Mouse (Mus musculus) T-helper 1 cell (primary cell): ENCODE measurements around the gene Armc12.

ENCODE experiments used
- in situ Hi-C: fragments of 300-600 bp; cut with MboI, MseI; formaldehyde crosslinking; loops from one replicate; pipeline ENCODE4 v1.15.1; 2025; ENCODE audit warnings: high pct_unique_total_duplicates

The Armc12 gene

GRCm38 (mm10) chr17:28530506-28530905 lies at the start of gene Armc12:
Armc12 (plus strand) TSS chr17:28530806.
- in situ Hi-C loops = no loop called here

- in situ Hi-C loops = no loop called here
These were observed 45.7 kb upstream of the Armc12 start for GRCm38 (mm10) chr17:28484704-28485445.

- in situ Hi-C loops = no loop called here
These were observed 45.1 kb upstream of the Armc12 start for GRCm38 (mm10) chr17:28485446-28485948.

GRCm38 (mm10) chr17:28485977-28486400 lies 44.6 kb upstream of the Armc12 start:
- in situ Hi-C loops = no loop called here

GRCm38 (mm10) chr17:28486720-28487119 lies 43.9 kb upstream of the Armc12 start:
- in situ Hi-C loops = no loop called here

- in situ Hi-C loops = no loop called here
These were observed 42.9 kb upstream of the Armc12 start for GRCm38 (mm10) chr17:28487584-28488257.

GRCm38 (mm10) chr17:28488258-28489013 lies 42.2 kb upstream of the Armc12 start:
- in situ Hi-C loops = no loop called here

- in situ Hi-C loops = no loop called here
These were observed 39.4 kb upstream of the Armc12 start for GRCm38 (mm10) chr17:28491035-28491770.

- in situ Hi-C loops = no loop called here
These were observed 34.8 kb upstream of the Armc12 start for GRCm38 (mm10) chr17:28495832-28496231.

- in situ Hi-C loops = no loop called here
These were observed 31.4 kb upstream of the Armc12 start for GRCm38 (mm10) chr17:28499190-28499589.

GRCm38 (mm10) chr17:28500465-28500864 lies 30.1 kb upstream of the Armc12 start:
- in situ Hi-C loops = no loop called here

- in situ Hi-C loops = no loop called here
These were observed 28.3 kb upstream of the Armc12 start for GRCm38 (mm10) chr17:28502196-28502821.

- in situ Hi-C loops = no loop called here
These were observed 26.4 kb upstream of the Armc12 start for GRCm38 (mm10) chr17:28504182-28504581.

- in situ Hi-C loops = no loop called here
These were observed 25.0 kb upstream of the Armc12 start for GRCm38 (mm10) chr17:28505591-28505990.

GRCm38 (mm10) chr17:28506895-28507294 lies 23.7 kb upstream of the Armc12 start:
- in situ Hi-C loops = no loop called here

- in situ Hi-C loops = no loop called here
These were observed 23.1 kb upstream of the Armc12 start for GRCm38 (mm10) chr17:28507496-28507895.

- in situ Hi-C loops = no loop called here
These were observed 19.9 kb upstream of the Armc12 start for GRCm38 (mm10) chr17:28510445-28511342.

GRCm38 (mm10) chr17:28511616-28512541 lies 18.7 kb upstream of the Armc12 start:
- in situ Hi-C loops = no loop called here

GRCm38 (mm10) chr17:28512696-28513095 lies 17.9 kb upstream of the Armc12 start:
- in situ Hi-C loops = no loop called here
